Mouse (Mus musculus) right cerebral cortex, adult 18-20 months (tissue): ENCODE results near the gene Stab2.
A peak's percentile ranks its signal among the peaks of the same experiment; 100 is the strongest.

Source experiments
- DNase-seq: peaks from one replicate; pipeline ENCODE4 v3.0.0; 2022; ENCODE audit warnings: mixed read lengths

Stab2 gene

GRCm38 (mm10) chr10:87007385-87008214 is at the start of gene Stab2:
Gene Stab2, minus strand, starts transcription at chr10:87008025.
- no peak for DNase-seq

- DNase-seq = no peak
Observed at GRCm38 (mm10) chr10:87051714-87052113, 43.9 kb upstream of the Stab2 start.

DNA sequence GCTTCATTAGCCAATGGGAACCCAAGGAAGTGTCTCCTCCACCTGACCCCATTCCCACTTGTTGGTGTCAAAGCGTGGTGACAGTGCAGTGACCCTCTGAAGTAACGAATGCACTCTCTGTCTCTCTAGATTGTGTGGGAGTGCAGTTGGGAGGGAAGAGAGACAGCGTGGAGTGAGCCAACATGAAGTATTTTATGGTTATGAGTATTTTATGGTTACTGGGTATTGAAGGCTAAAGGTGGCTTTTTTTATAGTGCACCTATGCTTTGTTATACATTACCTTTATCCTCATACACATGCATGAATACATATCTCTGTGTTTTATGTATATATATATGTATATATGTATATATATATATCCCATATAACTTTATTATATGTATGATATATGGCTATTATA is 41.4 kb upstream of the Stab2 start:
- DNase-seq = no peak

DNA sequence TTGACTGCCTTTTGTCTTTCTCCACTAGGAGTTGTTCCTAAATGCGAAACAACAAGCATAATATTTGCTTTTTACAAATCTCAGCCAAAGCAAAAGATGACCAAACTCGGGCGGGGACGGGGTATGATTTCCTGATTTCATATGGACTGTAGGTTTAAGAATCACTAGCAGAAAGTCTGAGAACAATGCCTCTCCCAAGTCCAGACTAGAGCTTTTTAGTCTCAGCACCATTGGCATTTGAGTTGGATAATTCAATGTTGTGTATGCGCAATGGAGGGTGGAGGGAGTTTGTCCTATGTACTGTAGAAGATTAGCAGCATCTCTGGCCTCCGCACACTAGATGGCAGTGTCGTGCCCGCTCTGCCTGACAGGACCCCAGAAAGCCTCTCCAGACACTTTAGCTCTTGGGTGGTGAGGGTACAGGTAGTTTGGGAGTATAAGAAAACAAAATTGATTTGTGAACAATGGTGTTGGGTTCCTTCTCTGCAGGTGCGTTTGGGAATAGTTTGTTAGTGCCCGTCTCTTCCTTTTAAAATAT is 39.2 kb upstream of the Stab2 start:
- no peak for DNase-seq

- no peak for DNase-seq
Observed at GRCm38 (mm10) chr10:87046469-87046868, 38.6 kb upstream of the Stab2 start.

- no peak for DNase-seq
Observed at GRCm38 (mm10) chr10:87045273-87045672, 37.4 kb upstream of the Stab2 start.

DNA sequence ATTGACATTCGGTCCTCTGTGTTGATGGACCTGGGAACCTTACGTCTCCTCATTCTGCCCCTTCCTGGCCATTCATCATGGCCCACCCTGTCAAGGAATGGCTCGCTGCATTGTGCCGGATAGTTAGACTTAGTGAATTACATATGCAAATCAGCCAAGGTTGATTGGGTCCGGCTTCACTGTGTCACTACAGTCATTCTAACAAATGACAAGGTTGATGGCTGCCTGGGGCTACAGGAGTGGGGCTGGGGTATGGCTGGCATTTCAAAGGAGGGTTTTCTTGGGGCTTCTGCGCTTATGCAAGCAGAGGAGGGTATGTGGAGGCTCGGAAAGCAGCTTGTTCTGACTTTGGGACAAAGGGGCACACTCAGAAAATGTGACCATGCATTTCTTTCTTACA is 33.4 kb upstream of the Stab2 start:
- DNase-seq = no peak

DNA sequence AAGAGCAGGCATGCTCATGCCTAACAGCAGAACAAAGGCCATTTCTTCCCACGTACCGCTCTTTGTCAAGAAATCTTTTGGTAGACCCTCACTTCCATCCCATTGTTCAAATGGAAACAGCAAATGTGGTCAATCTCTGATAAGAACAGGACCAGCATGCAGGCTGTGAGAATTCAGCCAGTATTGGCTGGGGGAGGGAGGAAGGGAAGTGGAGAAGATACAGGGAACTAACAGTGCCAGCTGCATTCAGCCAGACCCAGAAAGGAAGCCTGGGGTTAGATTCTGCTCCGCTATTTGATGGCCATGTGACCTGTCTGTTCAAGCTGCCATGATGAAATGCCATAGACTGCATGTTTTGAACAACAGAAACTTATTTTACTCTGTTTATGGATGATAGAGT is 32.0 kb upstream of the Stab2 start:
- no peak for DNase-seq

DNA sequence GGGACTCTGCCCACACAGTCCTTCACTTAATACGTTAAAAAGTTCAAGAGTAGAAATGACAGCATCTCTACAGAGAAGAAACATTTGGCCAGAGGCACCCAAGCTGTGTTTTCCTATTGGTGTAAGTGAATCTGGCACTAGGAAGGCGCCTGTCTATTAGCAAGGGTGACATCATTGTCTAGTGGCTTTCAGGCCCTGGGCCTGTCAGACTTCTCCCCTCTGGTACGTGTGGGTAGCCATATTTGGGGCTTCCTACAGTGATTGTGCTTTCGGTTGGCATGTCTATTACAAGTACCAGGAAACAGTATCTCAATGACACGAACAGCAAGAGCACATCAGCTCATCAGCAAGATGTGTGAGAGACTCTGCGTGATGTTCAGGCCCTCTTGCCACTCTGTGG is 31.5 kb upstream of the Stab2 start:
- DNase-seq = no peak

DNA sequence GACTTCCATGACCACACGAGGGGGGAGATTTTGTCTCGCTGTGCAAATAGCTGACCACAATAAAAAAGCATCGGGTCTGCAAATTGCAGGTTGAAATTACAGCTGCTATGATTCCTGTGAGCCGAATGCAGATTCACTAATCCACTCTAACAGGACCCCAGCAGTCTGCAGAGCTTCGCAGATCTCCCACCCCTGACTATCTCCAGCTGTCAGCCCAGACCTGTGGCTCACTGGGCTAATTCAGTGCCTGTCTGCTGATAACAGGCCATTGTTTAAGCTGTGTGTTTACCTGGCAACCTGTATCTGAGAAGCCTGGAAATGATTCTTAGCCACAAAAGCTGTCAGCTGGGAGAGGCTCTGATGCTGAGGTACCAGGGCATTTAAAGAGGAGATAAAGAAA is 29.2 kb upstream of the Stab2 start:
- DNase-seq = no peak

DNA sequence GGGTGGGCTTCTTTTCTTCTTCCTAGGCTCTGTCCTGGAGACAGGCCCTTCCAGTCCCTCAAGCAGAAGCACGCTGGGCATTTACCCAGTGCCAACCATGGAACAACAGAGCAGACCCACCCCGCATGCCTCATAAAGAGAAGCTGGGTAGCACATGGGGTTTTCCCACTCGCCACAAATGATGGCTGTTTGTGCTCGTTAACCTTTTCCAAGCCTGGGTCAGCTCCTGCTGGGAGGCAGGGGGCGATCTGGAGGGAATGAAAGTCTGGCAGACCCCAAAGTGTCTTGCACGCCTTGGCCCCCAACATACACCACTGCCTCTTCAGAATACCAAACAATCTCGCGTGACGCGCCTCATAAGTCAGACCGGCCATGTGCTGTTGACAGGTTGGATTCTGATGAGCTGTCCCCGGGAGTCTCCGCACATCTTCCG is 28.5 kb upstream of the Stab2 start:
- no peak for DNase-seq

GRCm38 (mm10) chr10:87035866-87036265 is 28.0 kb upstream of the Stab2 start:
- no peak for DNase-seq

DNA sequence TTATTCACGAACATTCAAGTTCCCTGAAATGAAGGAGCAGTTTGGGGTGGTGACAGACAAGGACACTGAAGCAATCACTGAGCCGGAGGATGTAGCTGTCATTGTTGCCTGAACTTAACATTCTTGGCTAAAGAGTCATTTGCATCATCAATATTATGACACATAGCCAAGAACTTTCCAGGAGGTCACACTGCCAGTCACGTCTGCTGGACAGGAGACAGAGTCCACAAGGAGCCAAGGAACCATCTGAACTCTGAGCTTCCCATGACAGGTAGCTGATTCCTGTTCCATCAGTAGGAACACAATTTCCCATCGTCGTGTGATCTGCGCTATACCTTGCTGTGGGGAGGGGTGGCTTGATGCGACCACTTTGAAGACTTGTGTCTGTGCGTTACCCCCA is 24.9 kb upstream of the Stab2 start:
- DNase-seq = no peak

DNA sequence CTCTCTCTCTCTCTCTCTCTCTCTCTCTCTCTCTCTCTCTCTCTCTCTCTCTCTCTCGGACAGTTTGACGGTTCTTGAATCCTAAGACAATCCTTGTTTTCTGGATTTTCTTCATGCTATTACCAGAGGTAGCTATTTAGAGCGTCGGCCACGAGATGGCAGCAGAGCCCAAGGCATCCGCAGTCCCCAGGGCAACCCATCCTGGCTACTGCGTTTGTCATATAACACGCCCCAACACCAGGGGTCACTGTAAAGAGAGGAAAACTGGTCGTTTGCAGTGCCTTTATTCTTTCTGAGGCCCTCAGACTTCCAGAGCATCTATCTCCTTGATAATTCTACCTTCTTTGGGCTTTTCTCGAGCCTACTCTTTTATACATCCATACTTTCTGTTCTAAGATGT is 17.1 kb upstream of the Stab2 start:
- peak; percentile 80 for DNase-seq

DNA sequence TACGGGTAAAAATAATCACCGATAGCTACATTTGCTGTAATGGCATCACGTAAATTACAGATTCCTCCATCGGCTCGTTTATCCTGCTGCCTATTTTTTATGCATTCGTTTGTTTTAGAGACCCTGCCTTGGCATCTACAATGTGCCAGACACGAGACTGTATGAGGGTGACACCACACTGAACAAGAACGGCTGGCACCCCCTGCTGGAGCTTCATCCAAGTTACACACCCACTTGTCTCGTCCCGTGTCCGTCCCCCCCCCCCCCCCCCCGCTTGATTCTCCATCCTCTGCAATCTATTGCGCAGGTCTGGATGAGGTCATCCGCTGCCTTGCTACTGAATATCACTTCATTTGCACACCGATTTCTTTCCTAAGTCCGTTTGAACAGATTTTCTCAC is 12.9 kb upstream of the Stab2 start:
- DNase-seq = peak; percentile 39

GRCm38 (mm10) chr10:87018876-87019275 is 11.1 kb upstream of the Stab2 start:
- DNase-seq = no peak

- no peak for DNase-seq
Observed at GRCm38 (mm10) chr10:87016151-87016692, 8.4 kb upstream of the Stab2 start.

DNA sequence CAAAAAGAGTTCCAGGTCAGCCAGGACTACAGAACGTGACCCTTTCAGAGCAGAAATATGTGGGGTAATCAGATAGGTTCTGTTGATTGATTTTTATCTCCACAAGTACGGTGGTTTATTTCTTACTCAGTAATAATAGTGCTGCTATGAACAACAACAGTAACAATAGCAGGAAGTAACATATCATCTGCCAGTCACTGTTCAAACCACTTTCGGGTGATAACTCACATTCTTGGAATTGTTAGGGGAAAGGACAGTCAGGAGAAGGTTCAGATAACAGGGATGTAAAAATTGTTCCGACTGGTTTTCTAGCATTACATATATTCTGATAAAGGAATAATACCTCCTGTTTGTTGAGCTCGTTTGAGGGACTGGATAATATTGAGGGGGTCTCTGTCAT is 7.6 kb upstream of the Stab2 start:
- no peak for DNase-seq

- no peak for DNase-seq
Observed at GRCm38 (mm10) chr10:87014391-87014965, 6.7 kb upstream of the Stab2 start.

GRCm38 (mm10) chr10:87012087-87012486 is 4.3 kb upstream of the Stab2 start:
- DNase-seq = no peak

DNA sequence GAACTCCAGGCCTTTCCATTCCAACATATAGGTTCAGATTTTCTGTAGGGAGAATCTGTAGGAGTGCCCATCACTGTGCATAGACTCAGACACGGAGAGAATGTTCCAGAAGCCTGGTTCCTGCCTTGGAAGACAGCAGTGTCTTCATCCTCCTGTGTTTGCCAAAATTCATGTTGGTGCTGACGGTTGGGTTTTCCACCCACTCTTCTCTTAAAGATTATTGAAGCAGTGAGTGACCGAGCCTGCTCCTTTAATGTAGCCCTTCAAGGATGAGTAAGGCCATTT is 332 bp upstream of the Stab2 start:
- no peak for DNase-seq

DNA sequence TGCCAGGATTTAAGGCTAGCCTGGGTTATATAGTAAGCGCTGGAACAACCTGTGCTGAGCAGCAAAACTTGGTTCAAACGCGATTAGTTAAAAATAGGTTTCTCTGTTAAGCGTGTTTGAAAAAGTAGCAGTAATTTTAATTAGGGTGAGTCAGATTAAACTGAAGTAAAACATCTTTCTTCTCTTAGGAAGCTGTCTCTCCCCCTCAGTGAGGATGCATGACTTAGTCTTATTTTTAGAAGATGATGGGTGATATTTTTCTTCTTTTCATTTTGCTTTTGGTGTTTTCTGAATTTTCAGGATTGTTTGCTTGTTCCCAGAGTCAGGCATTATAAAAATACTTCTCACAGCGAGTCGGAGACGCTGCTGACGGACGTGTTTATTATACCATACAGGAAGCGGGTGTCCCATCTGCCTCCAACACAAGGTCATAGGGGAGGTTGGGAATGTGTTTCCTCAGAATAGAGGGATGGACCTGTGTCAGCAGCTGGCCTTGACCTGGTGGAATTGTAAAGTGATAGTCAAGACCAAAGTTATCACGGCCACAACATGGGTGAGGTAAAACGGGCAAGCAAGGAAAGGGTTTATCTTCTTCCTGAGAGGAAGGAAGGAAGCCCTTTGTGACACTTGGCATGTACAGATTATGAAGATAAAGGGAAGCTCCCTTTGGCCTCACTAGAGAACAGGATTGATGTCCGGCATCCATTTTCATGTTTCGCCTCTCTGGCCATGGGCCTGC is 15.4 kb downstream of the Stab2 start:
- DNase-seq = no peak

DNA sequence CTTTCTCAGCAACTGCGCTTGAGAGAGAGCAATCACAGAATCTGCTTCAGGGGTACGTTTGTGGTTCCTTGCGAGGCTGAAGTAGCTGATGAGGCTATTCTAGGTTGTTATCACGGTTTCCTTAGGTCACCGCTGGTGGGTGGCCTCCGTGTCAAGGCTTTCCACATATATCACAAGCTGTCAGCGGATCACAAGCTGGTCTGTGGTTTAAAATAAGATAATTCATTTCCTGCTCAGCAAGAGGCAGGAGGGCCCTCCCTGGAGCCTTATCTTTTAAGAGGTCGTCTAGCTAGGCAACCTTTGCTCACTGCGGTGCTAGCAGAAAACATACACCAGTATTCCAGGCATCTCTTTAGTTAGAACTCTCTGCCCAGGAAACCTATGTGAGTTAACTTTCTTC is 17.2 kb downstream of the Stab2 start:
- DNase-seq = no peak

DNA sequence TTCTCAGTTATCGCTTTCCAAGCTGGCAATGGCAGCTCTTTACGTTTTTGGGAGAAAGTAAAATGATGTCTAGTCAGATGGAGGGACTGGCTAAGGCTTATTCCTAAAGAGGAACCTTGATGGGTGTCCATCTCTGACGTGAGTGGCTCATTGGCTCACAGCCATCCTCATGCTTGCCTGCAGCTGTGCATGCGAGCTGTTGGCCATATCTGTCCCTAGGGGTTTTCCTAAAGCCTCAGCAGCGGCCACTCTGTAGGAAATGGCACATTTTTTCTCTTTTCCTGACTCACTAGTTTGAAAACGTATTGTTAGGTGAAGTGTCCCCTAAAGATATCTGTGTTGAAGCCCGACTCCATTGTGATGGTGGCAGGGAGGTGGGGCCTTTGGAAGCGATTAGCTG is 18.0 kb downstream of the Stab2 start:
- no peak for DNase-seq
